Mouse (Mus musculus): Measurements from ENCODE around the gene Gm45837. TPM values are rescaled to one million over a fixed set of nuclear protein-coding genes. Genes with fewer than 3 reads are reported as not detected.
A peak's percentile ranks its signal among the peaks of the same experiment; 100 is the strongest.

Gm45837 gene
- polyA plus RNA-seq, 1 experiment from 2014 or later, result 4.0 TPM

- no peaks in the 10 kb centered on the region for H3K9me3 ChIP-seq (replicated peaks; ENCODE audit: control insufficient read depth, low read length)
- no peaks in the 10 kb centered on the region; the same call in 1 of the 2 replicates for H3K27me3 ChIP-seq (ENCODE audit: control insufficient read depth, insufficient read depth, low read depth, low read length)
- H3K36me3 ChIP-seq (ENCODE audit: control insufficient read depth, insufficient read depth), result no peaks in the 10 kb centered on the region
- no peak overlapping the region for H3K9ac ChIP-seq (ENCODE audit: low read depth, low read length)
- no peaks in the 10 kb centered on the region for H3K4me1 ChIP-seq (ENCODE audit: control insufficient read depth, low read depth, low read length)
- 52% methylated on average over 10 of the region's 10 CpGs for WGBS (ENCODE audit: insufficient replicate concordance)
- no peak overlapping the region for H3K4me2 ChIP-seq (ENCODE audit: low read depth, low read length)
- H3K4me3 ChIP-seq (ENCODE audit: low read depth, low read length), result no peak overlapping the region
- H3K27ac ChIP-seq (ENCODE audit: low read length), result no peak overlapping the region
- ATAC-seq (ENCODE audit: low read depth), result no peak
Measured at GRCm38 (mm10) chr7:101443093-101443492, 32.4 kb downstream of the Gm45837 start.

DNA sequence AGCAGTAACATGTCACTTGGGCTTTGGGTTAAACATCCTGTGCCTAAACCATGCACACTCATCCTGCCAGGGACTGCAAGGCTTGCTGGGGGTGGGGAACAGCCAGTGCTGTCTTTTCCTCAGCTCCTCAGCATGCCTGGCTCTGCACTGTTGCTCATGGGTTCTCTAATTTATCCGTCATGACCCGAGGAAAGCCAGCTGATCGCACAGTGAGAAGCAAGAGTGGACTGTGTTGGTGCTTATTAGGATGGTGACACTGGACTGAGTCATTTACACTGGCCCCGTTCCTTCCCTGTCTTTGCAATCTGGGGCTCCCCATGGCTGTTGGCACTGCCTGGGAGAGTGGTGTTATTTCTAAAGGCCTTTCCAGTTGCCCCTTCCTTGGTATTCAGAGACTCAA is 33.5 kb downstream of the Gm45837 start:
- Histone ChIP-seq H3K9ac (ENCODE audit: low read depth, low read length) (no peak overlapping the region), H3K4me1 (ENCODE audit: control insufficient read depth, low read depth, low read length) (no peaks in the 10 kb centered on the region), H3K9me3 (replicated peaks; ENCODE audit: control insufficient read depth, low read length) (no peaks in the 10 kb centered on the region), H3K36me3 (ENCODE audit: control insufficient read depth, insufficient read depth) (no peaks in the 10 kb centered on the region), H3K4me3 (ENCODE audit: low read depth, low read length) (no peak overlapping the region), H3K27ac (ENCODE audit: low read length) (no peak overlapping the region), H3K27me3 (ENCODE audit: control insufficient read depth, insufficient read depth, low read depth, low read length) (no peaks in the 10 kb centered on the region; the same call in 1 of the 2 replicates), H3K4me2 (ENCODE audit: low read depth, low read length) (no peak overlapping the region)
- WGBS (ENCODE audit: insufficient replicate concordance), result 67% methylated on average over 4 of the region's 4 CpGs
- ATAC-seq (ENCODE audit: low read depth), result no peak

- Histone ChIP-seq H3K27me3 (ENCODE audit: control insufficient read depth, insufficient read depth, low read depth, low read length) (peaks cover 22% of the 10 kb centered on the region), H3K9me3 (replicated peaks; ENCODE audit: control insufficient read depth, low read length) (no peaks in the 10 kb centered on the region), H3K9ac (ENCODE audit: low read depth, low read length) (no peak overlapping the region), H3K36me3 (ENCODE audit: control insufficient read depth, insufficient read depth) (no peaks in the 10 kb centered on the region), H3K4me3 (ENCODE audit: low read depth, low read length) (no peak overlapping the region), H3K4me1 (ENCODE audit: control insufficient read depth, low read depth, low read length) (peaks cover 4% of the 10 kb centered on the region; the same call in 1 of the 2 replicates), H3K4me2 (ENCODE audit: low read depth, low read length) (no peak overlapping the region), H3K27ac (ENCODE audit: low read length) (no peak overlapping the region)
- ATAC-seq (ENCODE audit: low read depth), result no peak
- 17% methylated on average over 3 of the region's 3 CpGs for WGBS (ENCODE audit: insufficient replicate concordance)
Measured at GRCm38 (mm10) chr7:101449855-101450254, 39.2 kb downstream of the Gm45837 start.

GRCm38 (mm10) chr7:101450422-101451401 is 40.0 kb downstream of the Gm45837 start:
- Histone ChIP-seq H3K9ac (ENCODE audit: low read depth, low read length) (peak overlapping the region; percentile 28), H3K36me3 (ENCODE audit: control insufficient read depth, insufficient read depth) (no peaks in the 10 kb centered on the region), H3K27ac (ENCODE audit: low read length) (no peak overlapping the region), H3K27me3 (ENCODE audit: control insufficient read depth, insufficient read depth, low read depth, low read length) (peaks cover 22% of the 10 kb centered on the region), H3K4me3 (ENCODE audit: low read depth, low read length) (peak overlapping the region; percentile 62), H3K4me2 (ENCODE audit: low read depth, low read length) (peak overlapping the region; percentile 79), H3K9me3 (replicated peaks; ENCODE audit: control insufficient read depth, low read length) (no peaks in the 10 kb centered on the region), H3K4me1 (ENCODE audit: control insufficient read depth, low read depth, low read length) (peaks cover 4% of the 10 kb centered on the region; the same call in 1 of the 2 replicates)
- under 1% methylated on average over 59 of the region's 68 CpGs for WGBS (ENCODE audit: insufficient replicate concordance)
- peak; percentile 70 for ATAC-seq (ENCODE audit: low read depth)

DNA sequence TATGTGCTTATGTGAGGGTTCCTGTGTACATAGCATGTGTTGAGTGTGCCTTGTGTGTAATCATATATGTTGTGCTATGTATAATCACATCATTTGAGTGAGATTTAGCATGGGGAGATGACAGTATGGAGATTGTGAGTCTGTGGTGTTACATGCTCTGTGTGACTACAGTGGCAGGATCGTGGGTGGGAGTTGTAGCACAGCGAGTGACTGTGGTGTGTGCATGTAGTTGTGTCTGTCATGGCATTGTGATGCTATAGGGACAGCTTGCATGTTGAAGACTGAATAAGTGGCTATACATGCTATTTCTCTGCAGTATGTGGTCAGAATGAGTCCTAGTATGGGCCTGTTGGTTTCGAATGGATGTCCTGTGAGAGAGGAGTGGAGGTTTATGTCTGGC is 42.0 kb downstream of the Gm45837 start:
- ATAC-seq (ENCODE audit: low read depth), result no peak
- Histone ChIP-seq H3K36me3 (ENCODE audit: control insufficient read depth, insufficient read depth) (no peaks in the 10 kb centered on the region), H3K9ac (ENCODE audit: low read depth, low read length) (no peak overlapping the region), H3K4me1 (ENCODE audit: control insufficient read depth, low read depth, low read length) (peaks cover 4% of the 10 kb centered on the region; the same call in 1 of the 2 replicates), H3K27ac (ENCODE audit: low read length) (no peak overlapping the region), H3K9me3 (replicated peaks; ENCODE audit: control insufficient read depth, low read length) (no peaks in the 10 kb centered on the region), H3K27me3 (ENCODE audit: control insufficient read depth, insufficient read depth, low read depth, low read length) (peaks cover 22% of the 10 kb centered on the region), H3K4me3 (ENCODE audit: low read depth, low read length) (peak overlapping the region; percentile 62), H3K4me2 (ENCODE audit: low read depth, low read length) (no peak overlapping the region)
- WGBS (ENCODE audit: insufficient replicate concordance), result 65% methylated on average over 3 of the region's 3 CpGs

GRCm38 (mm10) chr7:101453296-101453695 is 42.6 kb downstream of the Gm45837 start:
- WGBS (ENCODE audit: insufficient replicate concordance), result 77% methylated on average over 3 of the region's 3 CpGs
- H3K4me3 ChIP-seq (ENCODE audit: low read depth, low read length), result peak overlapping the region; percentile 62; the same call in 1 of the 2 replicates
- ATAC-seq (ENCODE audit: low read depth), result no peak
- peaks cover 22% of the 10 kb centered on the region for H3K27me3 ChIP-seq (ENCODE audit: control insufficient read depth, insufficient read depth, low read depth, low read length)
- 0 out of 2 replicates have a peak overlapping the region, but pooled peaks have one; percentile 17 for H3K4me2 ChIP-seq (ENCODE audit: low read depth, low read length)
- H3K9ac ChIP-seq (ENCODE audit: low read depth, low read length), result no peak overlapping the region
- H3K36me3 ChIP-seq (ENCODE audit: control insufficient read depth, insufficient read depth), result no peaks in the 10 kb centered on the region
- no peaks in the 10 kb centered on the region for H3K9me3 ChIP-seq (replicated peaks; ENCODE audit: control insufficient read depth, low read length)
- no peak overlapping the region for H3K27ac ChIP-seq (ENCODE audit: low read length)
- peaks cover 4% of the 10 kb centered on the region; the same call in 1 of the 2 replicates for H3K4me1 ChIP-seq (ENCODE audit: control insufficient read depth, low read depth, low read length)

DNA sequence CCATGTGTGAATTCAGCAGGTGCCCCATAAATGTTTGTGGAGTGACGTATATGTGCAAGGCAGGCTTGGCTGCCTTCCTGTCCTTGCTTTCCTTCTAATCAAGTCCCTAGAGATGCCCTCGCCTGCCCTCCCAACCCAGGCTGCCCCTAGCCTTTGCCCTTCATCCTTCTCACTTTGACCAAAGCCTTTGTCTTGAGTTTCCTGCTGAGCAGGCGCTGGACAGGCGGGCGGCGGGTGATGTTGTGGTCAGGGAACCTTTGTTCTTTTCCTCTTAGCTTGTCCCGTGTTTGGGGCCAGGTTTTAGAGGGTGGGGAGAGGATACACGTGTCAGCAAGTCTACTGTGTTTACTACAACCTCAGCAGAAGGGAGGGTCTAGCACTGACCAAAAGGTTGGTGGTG is 43.0 kb downstream of the Gm45837 start:
- 0 out of 2 replicates have a peak overlapping the region, but pooled peaks have one; percentile 17 for H3K4me2 ChIP-seq (ENCODE audit: low read depth, low read length)
- peaks cover 22% of the 10 kb centered on the region for H3K27me3 ChIP-seq (ENCODE audit: control insufficient read depth, insufficient read depth, low read depth, low read length)
- 0 out of 2 replicates have a peak, but pooled peaks have one; percentile 7 for ATAC-seq (ENCODE audit: low read depth)
- H3K36me3 ChIP-seq (ENCODE audit: control insufficient read depth, insufficient read depth), result no peaks in the 10 kb centered on the region
- 30% methylated on average over 8 of the region's 8 CpGs for WGBS (ENCODE audit: insufficient replicate concordance)
- H3K27ac ChIP-seq (ENCODE audit: low read length), result no peak overlapping the region
- peaks cover 4% of the 10 kb centered on the region; the same call in 1 of the 2 replicates for H3K4me1 ChIP-seq (ENCODE audit: control insufficient read depth, low read depth, low read length)
- peak overlapping the region; percentile 62; the same call in 1 of the 2 replicates for H3K4me3 ChIP-seq (ENCODE audit: low read depth, low read length)
- H3K9ac ChIP-seq (ENCODE audit: low read depth, low read length), result no peak overlapping the region
- H3K9me3 ChIP-seq (replicated peaks; ENCODE audit: control insufficient read depth, low read length), result no peaks in the 10 kb centered on the region

- H3K4me2 ChIP-seq (ENCODE audit: low read depth, low read length), result no peak overlapping the region
Measured at GRCm38 (mm10) chr7:101454479-101454878, 43.8 kb downstream of the Gm45837 start.

DNA sequence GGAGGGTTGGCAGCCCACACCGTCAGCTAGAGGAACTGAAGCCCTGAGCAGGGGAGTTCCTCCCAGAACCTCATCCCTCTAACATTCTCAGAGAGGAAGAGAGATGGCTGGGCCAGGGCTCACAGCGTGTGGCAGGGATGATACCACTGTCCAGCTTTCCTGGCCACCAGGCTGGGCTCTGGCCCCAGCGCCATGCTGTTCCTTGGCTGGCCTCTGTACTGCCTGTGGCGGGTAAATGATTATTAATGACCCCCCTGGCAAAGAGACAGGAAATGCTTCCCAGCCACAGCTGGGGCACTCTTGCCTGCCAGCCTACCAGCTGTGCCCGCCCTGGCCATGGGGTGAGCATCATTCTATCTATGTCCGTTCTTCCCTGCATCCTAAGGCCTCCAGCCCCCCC is 44.5 kb downstream of the Gm45837 start:
- Histone ChIP-seq H3K27ac (ENCODE audit: low read length) (no peak overlapping the region), H3K9ac (ENCODE audit: low read depth, low read length) (no peak overlapping the region), H3K36me3 (ENCODE audit: control insufficient read depth, insufficient read depth) (no peaks in the 10 kb centered on the region), H3K4me1 (ENCODE audit: control insufficient read depth, low read depth, low read length) (peaks cover 4% of the 10 kb centered on the region; the same call in 1 of the 2 replicates), H3K4me3 (ENCODE audit: low read depth, low read length) (no peak overlapping the region), H3K9me3 (replicated peaks; ENCODE audit: control insufficient read depth, low read length) (no peaks in the 10 kb centered on the region), H3K27me3 (ENCODE audit: control insufficient read depth, insufficient read depth, low read depth, low read length) (peaks cover 22% of the 10 kb centered on the region), H3K4me2 (ENCODE audit: low read depth, low read length) (no peak overlapping the region)
- ATAC-seq (ENCODE audit: low read depth), result no peak
- 57% methylated on average over 6 of the region's 6 CpGs for WGBS (ENCODE audit: insufficient replicate concordance)

More at GRCm38 (mm10) chr7:101454479-101454878, 43.8 kb downstream of the Gm45837 start:
- no peak for ATAC-seq (ENCODE audit: low read depth)
- Histone ChIP-seq H3K9me3 (replicated peaks; ENCODE audit: control insufficient read depth, low read length) (no peaks in the 10 kb centered on the region), H3K9ac (ENCODE audit: low read depth, low read length) (no peak overlapping the region), H3K4me1 (ENCODE audit: control insufficient read depth, low read depth, low read length) (peaks cover 4% of the 10 kb centered on the region; the same call in 1 of the 2 replicates), H3K27ac (ENCODE audit: low read length) (no peak overlapping the region), H3K27me3 (ENCODE audit: control insufficient read depth, insufficient read depth, low read depth, low read length) (peaks cover 22% of the 10 kb centered on the region), H3K36me3 (ENCODE audit: control insufficient read depth, insufficient read depth) (no peaks in the 10 kb centered on the region), H3K4me3 (ENCODE audit: low read depth, low read length) (no peak overlapping the region)
- WGBS (ENCODE audit: insufficient replicate concordance), result 34% methylated on average over 9 of the region's 9 CpGs
